Mouse (Mus musculus): ENCODE data around the gene Slc38a6.

Slc38a6 gene

DNA sequence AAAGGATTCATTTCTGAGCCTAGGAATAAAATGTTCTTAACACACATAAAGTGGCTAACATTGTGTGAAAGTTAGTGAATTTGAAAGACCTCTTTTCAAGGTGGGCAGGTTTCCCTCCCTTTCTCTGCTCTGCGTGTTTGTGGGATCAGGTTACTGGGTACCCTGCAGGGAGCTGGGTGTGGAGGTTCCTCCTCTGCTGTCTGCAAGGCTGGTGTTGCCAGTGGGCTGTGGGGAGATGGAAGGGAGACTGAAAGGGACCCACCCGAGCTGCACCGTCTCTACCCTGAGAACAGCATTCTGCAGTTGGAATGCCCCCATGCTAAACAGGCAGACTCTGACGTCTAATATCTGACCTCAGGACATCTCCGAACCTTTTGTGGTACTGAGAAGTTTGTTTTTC lies 70.7 kb downstream of the Slc38a6 start:
- no peak for DNase-seq (ENCODE audit: low spot score in 2 of 2)

DNA sequence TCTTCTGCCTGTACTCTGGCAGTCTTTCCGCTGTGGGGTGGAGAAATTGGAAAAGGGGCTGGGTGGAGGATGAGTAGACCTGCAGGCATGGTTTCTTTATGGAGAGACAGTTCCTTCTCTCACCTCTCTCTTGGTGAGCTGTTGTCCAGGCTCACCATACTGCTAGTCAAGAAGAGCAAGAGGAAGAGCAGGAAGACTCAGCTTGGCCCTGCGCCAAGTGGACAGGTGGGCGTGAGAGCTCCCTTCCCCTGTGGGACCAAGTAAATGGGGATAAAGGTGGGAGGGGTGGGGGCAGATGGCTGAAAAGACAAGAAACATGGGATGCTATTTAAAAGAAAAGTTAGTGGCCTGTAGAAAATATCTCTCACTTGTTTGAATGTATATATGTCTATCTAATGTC lies 71.2 kb downstream of the Slc38a6 start:
- DNase-seq (ENCODE audit: low spot score in 2 of 2) = no peak

DNA sequence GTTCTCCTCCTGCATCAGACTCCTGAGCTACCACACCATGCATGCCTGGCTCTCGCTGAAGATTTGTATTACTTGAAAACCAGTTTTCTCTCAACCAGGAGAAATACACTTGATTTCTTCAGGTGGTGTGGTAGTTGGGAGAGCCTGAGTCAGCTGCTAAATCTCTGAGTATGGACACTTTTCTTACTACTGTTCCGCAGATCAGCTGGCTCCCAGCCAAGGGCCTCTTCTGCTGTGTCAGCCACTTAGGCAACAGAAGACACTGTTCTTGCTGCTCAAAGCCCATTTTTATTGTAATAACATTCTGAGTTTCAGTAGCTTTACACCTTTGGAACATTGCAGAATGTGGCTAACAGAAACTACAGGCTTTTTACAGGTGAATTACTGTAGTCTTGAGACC lies 72.1 kb downstream of the Slc38a6 start:
- no peak for DNase-seq (ENCODE audit: low spot score in 2 of 2)

GRCm38 (mm10) chr12:73359520-73359919 lies 72.9 kb downstream of the Slc38a6 start:
- no peak for DNase-seq (ENCODE audit: low spot score in 2 of 2)

DNA sequence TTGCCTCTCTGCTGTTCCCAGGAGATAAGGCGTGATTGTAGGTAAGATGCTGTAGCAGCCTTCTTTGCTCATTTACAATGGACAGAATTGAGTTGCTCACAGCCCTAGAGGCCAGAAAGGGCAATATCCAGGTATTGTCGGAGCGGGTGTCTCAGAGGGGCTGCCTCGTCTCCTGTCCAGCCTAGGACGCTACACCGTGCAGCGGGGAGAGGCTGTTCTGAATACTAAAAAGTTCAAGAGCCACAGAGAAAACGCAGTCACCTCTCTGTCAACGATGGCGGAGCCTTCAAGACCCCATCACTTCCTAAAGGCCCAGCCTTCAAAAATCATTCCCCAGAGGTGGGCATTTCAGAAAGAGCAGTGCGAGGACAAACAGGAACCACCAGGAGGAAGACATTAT lies 74.6 kb downstream of the Slc38a6 start:
- no peak for DNase-seq (ENCODE audit: low spot score in 2 of 2)

DNA sequence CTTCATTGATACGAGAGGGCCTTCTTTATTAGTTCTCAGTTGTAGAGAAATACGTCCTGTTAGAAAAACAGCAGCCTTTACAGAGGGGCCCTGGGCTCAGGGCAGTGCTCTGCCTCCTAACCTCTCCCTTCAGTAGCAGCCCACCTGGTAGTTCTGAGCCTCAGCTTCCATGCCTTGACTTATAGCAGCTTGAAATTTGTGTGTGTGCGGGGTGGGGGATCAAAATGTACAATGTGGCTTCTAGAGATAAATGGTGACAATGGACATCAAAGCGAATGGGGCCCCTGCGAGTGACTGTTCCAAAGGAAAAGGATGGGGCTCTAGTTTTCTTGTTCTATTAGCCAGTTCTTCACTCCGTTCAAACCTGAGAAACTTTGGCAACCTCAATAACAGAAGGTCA lies 76.8 kb downstream of the Slc38a6 start:
- DNase-seq (ENCODE audit: low spot score in 2 of 2) = no peak

GRCm38 (mm10) chr12:73363956-73364355 lies 77.4 kb downstream of the Slc38a6 start:
- DNase-seq (ENCODE audit: low spot score in 2 of 2) = no peak

DNA sequence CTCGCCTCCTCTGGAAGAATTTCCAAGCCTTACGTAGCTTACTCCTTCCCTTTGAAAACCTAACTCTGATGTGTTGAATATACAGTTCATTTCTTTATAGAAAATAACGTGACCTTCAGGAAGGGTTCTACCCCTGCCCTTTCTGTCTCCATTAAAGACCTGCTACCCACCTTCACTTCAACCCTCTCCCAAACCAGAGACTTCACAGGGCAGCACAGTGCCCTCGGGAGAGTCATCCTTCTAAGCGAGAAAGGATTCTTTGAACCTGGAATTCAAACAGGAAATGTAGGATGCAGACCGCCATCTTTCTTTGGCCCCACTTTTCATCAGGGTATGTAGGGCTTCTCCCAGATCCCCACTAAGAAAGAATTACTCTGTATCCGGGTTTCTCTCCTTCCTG lies 80.0 kb downstream of the Slc38a6 start:
- no peak for DNase-seq (ENCODE audit: low spot score in 2 of 2)

DNA sequence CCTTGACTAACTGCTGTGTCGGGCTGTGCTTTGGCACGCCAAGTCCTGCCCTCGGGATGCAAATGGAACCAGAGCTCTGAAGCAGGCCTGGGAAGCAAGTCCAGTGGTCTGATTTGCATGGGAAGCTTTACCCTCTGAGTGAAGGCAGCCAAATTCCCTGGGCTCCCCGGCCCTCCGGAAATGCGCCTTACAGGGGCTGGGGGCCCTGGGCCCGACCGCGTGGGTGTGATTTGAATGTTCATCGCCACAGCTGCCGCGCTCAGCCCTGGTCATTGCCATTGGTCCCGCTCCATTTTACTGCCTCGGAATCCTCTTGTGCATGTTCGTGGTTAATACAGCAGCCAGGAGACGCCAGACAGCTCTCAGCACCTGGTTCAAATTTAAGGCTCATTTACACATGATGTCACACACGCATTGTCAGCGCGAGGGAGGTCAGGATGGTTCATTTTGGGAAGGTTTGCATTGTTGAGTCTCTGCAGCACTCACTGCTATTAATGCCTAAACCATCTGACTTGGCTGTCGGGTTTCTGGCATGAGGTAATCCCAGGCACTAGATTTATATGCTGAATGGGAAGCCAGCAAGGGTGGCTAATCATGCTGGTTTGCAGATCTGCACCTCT lies 81.0 kb downstream of the Slc38a6 start:
- DNase-seq (ENCODE audit: low spot score in 2 of 2) = no peak

- DNase-seq (ENCODE audit: low spot score in 2 of 2) = no peak
Observed at GRCm38 (mm10) chr12:73368868-73369608, 82.5 kb downstream of the Slc38a6 start.

GRCm38 (mm10) chr12:73370367-73370944 lies 83.9 kb downstream of the Slc38a6 start:
- DNase-seq (ENCODE audit: low spot score in 2 of 2) = no peak

GRCm38 (mm10) chr12:73371132-73371531 lies 84.6 kb downstream of the Slc38a6 start:
- no peak for DNase-seq (ENCODE audit: low spot score in 2 of 2)

GRCm38 (mm10) chr12:73378026-73378425 lies 91.4 kb downstream of the Slc38a6 start:
- DNase-seq (ENCODE audit: low spot score in 2 of 2) = no peak

DNA sequence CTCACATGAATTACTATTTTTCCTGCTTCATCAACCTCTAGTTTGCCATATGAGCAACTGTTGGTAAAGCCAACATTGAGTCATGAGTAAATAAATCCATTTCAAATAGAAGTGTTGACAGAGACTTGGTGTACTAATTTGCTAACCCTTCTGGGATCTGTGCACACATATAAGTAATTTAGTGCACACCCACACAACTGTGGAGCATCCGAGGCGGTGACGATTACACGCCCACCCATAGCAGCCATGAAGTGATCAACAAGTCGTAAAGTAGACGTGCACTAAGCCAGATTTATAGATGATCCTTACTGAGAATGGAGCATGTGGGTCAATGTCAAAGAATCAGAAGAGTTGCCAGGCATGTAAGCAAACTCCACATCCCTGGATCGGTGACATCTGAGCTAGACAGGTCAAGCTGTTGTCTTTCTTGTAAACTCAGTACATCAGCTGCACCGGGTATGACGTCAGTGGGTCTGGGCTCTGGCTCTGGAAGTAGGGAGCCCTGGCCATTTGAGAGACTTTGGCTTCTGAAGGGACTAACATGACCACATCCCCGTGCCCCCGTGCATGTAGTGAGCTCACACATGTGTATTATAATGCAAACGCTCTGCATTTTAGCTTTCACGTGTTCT lies 92.3 kb downstream of the Slc38a6 start:
- no peak for DNase-seq (ENCODE audit: low spot score in 2 of 2)

- no peak for DNase-seq (ENCODE audit: low spot score in 2 of 2)
Observed at GRCm38 (mm10) chr12:73380686-73381360, 94.2 kb downstream of the Slc38a6 start.

DNA sequence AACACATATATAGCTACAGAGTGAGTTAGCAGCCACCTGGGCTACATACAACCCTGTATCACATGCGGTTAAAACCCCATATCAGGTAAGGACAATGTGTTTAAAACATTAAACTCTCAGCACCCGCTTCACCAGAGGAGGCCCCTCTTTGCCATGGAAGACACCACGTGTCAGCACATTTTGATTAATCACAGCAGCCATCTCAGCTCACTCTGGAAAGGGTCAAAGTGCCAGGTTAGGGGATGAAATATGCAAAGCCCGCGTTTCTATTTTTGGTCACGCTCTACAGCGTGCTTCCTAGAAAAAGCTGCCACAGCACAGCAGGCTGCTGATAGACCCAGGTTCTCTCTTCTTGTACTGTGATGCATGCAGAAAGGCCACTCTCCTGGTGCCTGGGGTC lies 94.9 kb downstream of the Slc38a6 start:
- DNase-seq (ENCODE audit: low spot score in 2 of 2) = no peak

DNA sequence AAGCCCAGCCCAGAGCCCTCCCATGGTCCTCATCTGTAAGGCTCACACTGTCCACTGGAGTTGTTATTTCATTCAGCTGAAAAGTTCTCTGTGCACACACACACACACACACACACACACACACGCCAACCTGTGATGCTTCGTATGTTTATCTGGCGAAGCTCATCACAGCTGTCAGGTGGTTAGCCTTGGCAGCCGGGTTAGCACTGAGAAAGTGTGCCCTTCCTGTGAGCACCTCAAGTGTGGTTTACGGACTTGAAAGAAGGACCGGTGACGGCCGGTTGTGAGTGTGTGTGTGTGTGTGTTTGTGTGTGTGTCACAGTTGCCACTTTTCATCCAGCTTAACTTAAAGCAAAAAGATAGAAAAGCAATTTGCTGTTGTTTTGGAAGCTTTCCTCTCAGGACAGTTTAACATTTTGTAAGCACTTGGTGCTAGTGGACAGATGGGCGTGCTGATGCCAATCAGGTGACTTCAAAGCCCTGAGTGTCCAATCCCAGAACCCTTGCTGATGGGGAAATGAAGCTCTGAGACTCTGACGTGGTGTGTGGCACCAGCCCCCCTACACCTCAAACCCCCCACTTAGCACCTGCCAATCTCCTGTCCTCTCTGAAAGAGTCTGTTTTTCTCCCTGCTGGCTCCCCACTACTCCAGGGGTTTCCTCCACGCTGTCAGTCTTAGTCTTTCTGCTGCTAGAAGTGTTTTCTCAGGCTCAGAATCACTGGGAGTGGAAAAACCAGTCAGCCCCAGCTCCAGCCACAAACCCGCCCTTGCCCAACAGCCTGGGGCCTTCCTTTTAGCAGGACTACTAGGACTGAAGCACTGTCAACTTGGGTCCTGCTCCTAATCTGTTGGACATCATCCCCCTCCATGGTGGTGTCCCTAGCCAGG lies 96.0 kb downstream of the Slc38a6 start:
- DNase-seq (ENCODE audit: low spot score in 2 of 2) = no peak

DNA sequence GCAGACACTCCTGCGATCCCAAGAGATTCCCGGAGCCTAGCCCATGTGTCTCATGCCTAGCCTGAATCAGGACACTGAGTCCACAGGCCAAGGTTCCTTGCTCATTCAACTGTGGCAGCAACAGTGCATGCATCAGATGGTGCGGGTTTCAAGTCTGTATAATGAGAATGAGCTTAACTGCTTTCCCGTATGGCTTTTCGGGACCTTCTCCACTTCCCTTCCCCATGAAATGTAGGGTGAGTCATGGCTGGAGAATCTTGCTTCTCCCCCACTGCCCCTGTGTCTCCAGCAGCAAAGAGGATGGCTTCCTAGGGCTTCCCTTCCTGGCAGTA lies 96.6 kb downstream of the Slc38a6 start:
- no peak for DNase-seq (ENCODE audit: low spot score in 2 of 2)

DNA sequence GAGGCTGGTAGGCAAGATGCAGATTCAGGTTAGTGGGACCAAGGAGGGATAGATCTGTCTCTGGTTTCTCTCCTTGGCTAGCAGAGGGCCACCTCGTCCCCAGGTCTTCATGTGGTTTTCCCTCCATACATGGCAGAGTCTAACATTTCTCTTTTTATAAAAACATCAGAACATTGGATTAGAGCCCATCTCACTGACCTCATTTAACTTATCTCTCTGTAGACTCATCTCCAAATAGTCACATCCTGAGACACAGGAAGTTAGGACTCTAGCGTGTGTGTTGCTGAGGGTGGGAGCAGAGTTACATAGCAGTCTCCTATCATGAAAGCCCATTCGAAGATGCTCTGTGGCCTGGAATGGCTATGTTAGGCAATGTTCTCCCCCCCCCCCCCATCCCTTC lies 97.3 kb downstream of the Slc38a6 start:
- DNase-seq (ENCODE audit: low spot score in 2 of 2) = no peak

- DNase-seq (ENCODE audit: low spot score in 2 of 2) = no peak
Observed at GRCm38 (mm10) chr12:73384747-73385146, 98.2 kb downstream of the Slc38a6 start.

GRCm38 (mm10) chr12:73392507-73392906 lies 105.9 kb downstream of the Slc38a6 start:
- DNase-seq (ENCODE audit: low spot score in 2 of 2) = no peak
